Mouse (Mus musculus) gastrocnemius, adult 2 months (tissue): ENCODE measurements at regions not wholly inside any gene's neighbourhood (a gene's known extent, or its start where the extent isn't known, plus 50 kb on each side); places are given as distances from the start of the nearest gene placed in this dataset.
A peak's percentile ranks its signal among the peaks of the same experiment; 100 is the strongest.

Source experiments
- DNase-seq: peaks from one replicate; pipeline ENCODE4 v3.0.0; 2022
- H3K27ac ChIP-seq: fragments of 200-600 bp; 2 replicates; pipeline ENCODE4 v1.8.1; 2022; ENCODE audit warnings: mild to moderate bottlenecking
- H3K4me3 ChIP-seq: fragments of 200-600 bp; 2 replicates; pipeline ENCODE4 v1.8.1; 2022; ENCODE audit warnings: mild to moderate bottlenecking, moderate library complexity
- CTCF ChIP-seq: fragments of 200-600 bp; IDR thresholded peaks from 2 replicates; pipeline ENCODE4 v1.8.1; 2022; ENCODE audit warnings: antibody characterized with exemption, mild to moderate bottlenecking, moderate library complexity
- intact Hi-C: fragments of 180-260 bp; cut with DNase I; formaldehyde crosslinking; loops from one replicate; pipeline ENCODE4 v1.15.1; 2025

DNA sequence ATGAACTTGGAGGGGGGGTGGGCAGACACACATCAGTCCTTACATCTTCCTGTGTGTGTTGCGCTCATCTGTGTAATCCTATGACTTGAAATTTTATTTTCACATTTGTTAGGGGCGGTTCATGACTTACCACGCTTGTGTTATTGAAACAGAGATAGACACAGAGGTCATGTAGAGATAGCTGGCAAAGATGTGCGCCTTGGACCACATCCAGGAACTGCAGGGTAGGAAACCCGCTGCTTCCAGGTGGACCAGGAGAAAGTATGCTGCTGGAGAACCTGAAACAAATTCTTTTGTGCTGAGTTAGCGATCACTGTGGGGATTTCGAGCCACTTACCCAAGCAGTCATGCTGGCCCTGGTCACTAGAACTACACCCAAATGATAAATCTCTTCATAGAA, 89.1 kb downstream of the Kcnj2 start:
- DNase-seq, result no peak
- TF ChIP-seq CTCF, result no peak
- intact Hi-C loops, result no loop called here
- Histone ChIP-seq H3K27ac (no peak overlapping the region), H3K4me3 (no peak overlapping the region)

DNA sequence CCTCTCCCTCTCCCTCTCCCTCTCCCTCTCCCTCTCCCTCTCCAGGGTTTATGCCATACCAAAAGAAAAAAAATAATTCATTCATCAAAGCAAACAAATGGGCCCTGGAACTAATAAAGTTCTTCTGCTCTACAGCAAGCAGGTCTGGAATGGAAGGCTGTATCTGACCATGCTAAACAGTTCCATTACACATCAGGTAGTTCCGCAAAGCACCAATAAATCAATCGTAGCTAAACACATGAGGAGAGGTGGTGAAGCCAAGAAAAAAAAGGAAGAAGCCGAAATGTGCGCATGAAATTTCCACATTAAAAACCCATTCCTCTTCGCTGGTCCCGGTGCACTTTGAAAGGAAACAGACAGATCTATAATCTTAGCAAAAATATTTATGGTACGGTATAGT, 89.8 kb downstream of the Kcnj2 start:
- no peak for DNase-seq
- H3K27ac ChIP-seq, result no peak overlapping the region
- H3K4me3 ChIP-seq, result no peak overlapping the region
- TF ChIP-seq CTCF, result no peak
- intact Hi-C loops, result no loop called here

DNA sequence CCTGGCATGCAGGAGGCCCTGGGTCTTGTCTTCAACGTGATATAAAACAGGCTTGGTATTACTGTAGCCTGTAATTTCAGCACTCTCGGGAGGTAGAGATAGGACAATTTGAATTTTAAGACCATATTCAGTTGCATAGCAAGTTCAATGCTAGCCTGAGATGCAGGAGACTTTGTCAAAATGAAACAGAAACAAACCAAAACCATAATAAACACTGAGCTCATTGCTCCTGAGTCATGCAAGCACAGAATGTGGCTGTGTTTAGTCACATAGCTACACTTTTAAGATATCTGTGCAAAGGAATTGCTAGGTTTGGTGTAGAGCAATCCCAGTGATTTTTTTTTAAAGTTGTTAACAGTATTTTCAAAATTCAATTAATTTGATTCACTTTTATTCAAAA, 93.3 kb downstream of the Kcnj2 start:
- intact Hi-C loops, result no loop called here
- DNase-seq, result no peak

DNA sequence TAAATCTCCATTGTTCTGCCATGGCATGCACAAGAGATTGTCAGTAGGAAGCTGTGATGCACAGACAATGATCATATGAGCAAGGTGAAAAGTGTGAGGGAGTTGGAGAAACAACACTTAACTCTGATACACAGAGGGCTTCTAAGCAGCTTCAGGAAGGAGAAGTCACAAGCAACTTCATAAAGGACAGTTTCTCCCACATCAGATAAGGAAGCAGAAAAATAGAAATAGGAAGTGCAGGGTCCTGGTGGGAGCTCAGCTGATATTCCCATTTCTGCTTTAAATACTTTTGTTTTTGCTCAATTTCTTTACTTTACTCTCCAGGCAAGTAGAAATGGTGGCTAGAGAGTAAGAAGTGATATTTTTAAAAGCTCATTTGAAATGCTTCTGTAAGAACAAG, 98.9 kb downstream of the Kcnj2 start:
- H3K4me3 ChIP-seq, result no peak overlapping the region
- no peak for DNase-seq
- no peak overlapping the region for H3K27ac ChIP-seq
- TF ChIP-seq CTCF, result no peak
- intact Hi-C loops, result no loop called here

More for the DNA sequence above, 93.3 kb downstream of the Kcnj2 start:
- H3K4me3 ChIP-seq, result no peak overlapping the region
- no peak for TF ChIP-seq CTCF
- H3K27ac ChIP-seq, result no peak overlapping the region

DNA sequence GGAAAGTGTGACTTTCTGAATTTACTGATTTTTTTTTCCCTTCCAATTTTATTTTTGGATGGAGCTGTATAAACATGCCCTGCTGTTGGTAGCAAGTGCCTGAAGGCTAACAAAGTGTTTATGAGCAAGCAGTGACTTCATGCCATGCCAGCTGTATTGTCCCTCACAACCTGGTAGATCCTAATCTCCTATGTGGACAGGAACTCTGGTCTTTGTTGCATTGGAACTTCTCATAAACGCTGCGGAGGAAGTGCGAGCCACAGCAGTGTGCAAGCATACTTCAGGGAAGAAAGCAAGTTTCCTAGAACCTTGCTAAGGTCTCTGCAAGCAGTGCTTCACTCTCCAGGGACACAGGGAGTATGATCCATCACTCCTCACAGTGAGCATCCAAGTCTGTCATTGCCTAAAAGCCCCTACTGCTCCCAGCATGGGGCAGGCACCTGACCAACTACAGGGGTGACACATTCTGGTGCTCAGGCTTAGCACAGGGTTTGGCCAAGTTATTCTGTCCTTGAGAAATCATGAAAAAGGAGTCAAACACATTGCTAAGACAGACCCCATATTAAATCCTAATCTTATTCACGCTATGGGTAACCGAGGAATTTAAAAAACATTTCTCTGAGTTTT, 104.3 kb downstream of the Kcnj2 start:
- intact Hi-C loops, result no loop called here

DNA sequence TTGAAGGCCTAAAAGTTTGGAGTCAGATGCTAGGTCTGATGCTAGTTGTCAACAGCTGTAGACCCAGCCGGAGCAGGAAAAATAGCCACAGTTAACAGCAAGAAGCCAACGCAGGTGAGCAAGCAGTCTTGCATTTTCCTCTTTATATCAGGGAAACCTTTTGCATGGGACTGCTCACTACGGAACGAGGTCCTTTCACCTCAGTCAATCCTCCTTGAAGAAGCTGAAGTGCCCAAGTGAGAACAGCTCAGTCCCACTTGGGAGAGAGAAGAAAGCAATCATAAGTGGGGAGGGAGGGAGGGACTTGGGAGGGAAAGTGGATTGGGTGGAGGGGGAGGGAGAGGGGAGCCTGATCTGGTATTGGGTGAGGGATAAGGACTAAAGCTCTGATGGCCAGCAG, 107.6 kb downstream of the Kcnj2 start:
- Histone ChIP-seq H3K27ac (no peak overlapping the region), H3K4me3 (no peak overlapping the region)
- intact Hi-C loops, result no loop called here
- DNase-seq, result no peak
- no peak for TF ChIP-seq CTCF

More for the DNA sequence above, 104.3 kb downstream of the Kcnj2 start:
- Histone ChIP-seq H3K4me3 (no peak overlapping the region), H3K27ac (no peak overlapping the region)
- DNase-seq, result no peak
- no peak for TF ChIP-seq CTCF

DNA sequence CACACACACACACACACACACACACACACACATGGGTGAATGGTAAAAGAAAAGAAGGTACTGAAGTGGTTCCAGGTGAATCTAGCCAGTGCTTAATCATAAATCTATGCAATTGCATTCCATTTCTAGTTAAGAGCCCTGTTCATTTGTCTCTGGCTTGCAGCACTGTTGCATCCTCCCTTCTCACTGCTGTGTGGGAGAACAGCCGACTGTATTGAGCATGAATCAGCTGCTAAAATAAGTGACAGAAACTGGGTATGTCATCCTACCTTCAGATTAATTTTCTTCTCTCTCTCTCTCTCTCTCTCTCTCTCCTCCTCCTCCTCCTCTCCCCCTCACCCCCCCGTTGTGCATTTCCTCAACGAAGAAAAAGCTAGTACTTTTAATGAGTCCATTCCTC, 109.6 kb downstream of the Kcnj2 start:
- intact Hi-C loops, result no loop called here
- Histone ChIP-seq H3K27ac (no peak overlapping the region), H3K4me3 (no peak overlapping the region)
- no peak for DNase-seq
- TF ChIP-seq CTCF, result no peak

DNA sequence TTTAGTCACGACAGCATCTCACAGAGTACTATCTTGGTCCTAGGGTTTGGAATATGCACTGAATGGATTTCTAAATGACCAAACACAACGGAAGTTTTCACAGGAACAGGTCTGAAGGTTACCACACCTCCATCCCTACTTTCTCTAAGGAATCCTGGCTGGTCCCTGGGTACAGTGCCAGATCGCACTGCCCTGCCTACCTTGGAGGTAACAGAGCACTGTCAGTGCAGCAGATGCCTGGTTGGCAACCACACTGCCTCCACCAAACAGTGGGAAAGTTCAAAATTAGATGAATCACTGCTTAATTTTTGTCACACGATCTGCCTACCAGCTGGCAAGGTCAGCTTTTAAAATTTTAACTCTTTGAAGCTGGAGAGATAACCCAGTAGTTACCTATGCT, 111.6 kb downstream of the Kcnj2 start:
- no peak overlapping the region for H3K27ac ChIP-seq
- no peak for TF ChIP-seq CTCF
- H3K4me3 ChIP-seq, result no peak overlapping the region
- no peak for DNase-seq
- intact Hi-C loops, result no loop called here

DNA sequence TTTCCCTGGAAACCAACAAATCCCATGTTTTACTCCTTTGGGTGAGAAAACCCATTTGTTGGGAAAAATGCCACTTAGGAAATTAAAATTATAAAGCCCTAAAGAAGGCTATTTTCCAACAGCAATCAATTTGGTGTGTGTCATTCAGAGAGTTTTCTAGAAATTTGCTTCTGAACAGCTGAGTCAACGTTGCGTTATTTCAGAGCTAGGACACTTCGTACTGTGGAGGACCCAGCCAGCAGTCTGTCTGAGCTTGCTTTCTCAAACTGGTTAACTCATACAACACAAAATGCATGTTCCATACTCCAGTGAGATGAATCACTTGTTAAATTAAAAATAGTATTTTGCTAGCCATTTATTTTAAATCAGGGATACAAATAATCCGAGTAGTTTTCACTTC, 131.5 kb downstream of the Kcnj2 start:
- Histone ChIP-seq H3K4me3 (no peak overlapping the region), H3K27ac (no peak overlapping the region)
- no peak for DNase-seq
- intact Hi-C loops, result no loop called here
- TF ChIP-seq CTCF, result no peak

DNA sequence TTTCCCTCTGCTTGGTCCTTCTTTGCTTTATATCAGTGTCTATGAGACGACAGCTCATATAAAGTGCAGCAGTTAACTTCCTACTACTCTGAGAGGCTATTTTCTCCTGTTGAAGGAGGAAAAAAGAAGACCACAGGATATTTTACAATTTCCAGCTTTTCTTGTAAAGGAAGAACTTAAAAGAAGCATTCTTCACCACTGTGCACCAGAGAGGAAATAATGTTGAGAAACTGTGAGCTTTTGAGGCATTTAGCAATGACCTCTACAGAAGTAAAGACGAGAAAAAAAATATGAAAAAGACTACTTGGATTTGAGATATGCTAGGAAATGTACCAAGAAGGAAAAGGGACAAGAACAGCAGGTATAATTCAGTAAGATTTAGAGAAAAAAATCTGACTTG, 134.5 kb downstream of the Kcnj2 start:
- H3K4me3 ChIP-seq, result no peak overlapping the region
- DNase-seq, result no peak
- TF ChIP-seq CTCF, result no peak
- intact Hi-C loops, result no loop called here
- no peak overlapping the region for H3K27ac ChIP-seq

DNA sequence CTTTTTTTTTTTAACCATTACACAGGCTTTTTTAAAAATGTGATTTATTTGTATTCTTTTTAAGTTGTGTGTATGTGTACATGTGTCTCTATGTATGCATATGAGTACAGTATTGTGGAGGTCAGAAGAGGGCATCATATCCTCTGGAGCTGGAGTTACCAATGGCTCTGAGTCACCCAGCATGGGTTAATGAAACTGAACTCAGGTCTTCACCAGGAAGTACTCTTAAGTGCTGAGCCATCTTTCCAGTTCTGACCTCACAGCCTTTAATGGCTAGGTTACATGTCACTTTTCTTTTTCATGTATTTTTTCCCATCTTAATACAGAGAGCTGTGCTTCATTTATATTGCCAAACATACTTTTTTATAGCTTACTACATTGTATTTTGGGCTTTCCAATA, 136.8 kb downstream of the Kcnj2 start:
- intact Hi-C loops, result no loop called here
- DNase-seq, result no peak
- H3K27ac ChIP-seq, result no peak overlapping the region
- no peak for TF ChIP-seq CTCF
- H3K4me3 ChIP-seq, result no peak overlapping the region

DNA sequence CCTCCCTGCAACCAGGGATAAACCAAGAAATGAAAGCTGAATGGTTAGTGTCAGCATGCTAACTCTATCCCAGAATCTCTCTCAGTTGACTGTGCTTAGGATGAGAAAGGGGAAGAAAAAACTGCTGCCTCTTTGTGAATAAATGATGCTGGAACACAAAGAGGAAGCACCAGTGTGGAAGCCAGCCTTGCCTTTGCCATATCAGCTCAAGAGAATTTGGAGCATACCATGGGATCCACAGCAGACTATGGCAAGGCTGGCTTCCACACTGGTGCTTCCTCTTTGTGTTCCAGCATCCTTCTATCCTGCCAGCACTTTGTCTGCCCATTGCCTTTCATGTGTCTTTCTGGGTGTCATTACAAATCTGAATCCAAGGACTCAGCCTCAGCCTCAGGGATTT, 144.6 kb downstream of the Kcnj2 start:
- no peak for TF ChIP-seq CTCF
- no peak for DNase-seq
- H3K4me3 ChIP-seq, result no peak overlapping the region
- intact Hi-C loops, result no loop called here
- H3K27ac ChIP-seq, result no peak overlapping the region

DNA sequence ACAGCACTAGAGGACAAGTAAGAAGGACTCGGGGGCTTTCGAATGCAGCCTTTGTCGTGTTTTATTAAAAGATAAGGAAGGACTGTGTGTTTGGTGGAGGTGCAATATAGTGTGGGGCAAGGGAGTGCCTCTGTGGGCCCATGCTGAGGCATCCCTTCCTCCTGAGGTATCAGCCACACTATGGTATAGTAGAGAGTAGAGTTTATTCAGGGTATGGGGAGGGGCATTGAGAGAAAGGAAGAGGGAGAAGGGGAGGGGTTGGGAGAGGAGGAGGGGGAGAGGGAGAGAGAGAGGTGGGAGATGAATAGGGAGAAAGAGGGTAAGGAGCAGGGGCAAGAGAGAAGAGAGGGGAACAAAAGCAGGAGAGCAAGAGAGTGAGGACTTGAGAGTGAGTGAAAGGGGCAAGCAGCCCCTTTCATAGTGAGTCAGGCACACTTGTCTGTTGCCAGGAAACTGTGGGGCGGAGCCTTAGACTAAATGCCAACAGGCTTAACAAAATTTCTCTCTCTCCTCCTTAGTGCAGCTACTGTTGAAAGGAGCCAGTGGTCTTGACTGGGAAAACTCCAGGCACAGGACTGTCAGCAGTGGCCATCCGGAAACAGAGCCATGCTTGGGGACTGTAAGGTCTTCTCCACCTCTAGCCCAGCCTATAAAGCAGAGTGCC, 146.2 kb downstream of the Kcnj2 start:
- peak overlapping the region; percentile 51 for H3K27ac ChIP-seq
- intact Hi-C loops, result no loop called here
- TF ChIP-seq CTCF, result no peak

DNA sequence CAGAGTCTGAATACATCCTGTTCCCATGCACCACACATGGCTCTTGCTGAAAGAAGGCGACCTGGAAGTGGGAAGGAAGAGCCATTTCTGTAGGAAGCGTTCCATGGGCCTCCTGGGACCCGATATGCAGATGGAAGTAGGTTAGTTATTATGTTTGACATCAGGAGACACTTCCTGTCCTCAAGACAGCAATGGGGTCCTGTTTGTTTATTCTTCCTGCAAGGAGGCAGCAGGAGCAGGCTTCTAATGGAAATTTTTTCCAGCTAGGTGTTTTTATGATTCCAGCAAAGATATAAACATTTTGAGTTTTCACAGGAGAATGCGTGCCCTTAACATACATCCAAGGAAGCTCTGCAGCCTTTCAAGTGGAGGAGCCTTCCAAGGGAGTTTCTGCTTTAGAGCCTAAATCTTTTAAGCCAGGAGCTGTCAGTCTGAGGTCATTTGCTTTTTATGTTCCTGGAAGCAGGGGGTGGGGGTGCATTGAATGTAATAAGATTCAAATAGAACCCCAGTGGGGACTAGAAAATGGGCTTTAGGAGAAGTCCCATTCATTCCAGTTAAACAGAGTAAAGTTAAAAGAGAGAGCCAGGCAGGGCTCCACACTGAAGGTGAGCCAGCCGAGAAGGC, 146.9 kb downstream of the Kcnj2 start:
- no peak for TF ChIP-seq CTCF
- intact Hi-C loops, result no loop called here
- Histone ChIP-seq H3K27ac (peak overlapping the region; percentile 51), H3K4me3 (no peak overlapping the region)
- DNase-seq, result no peak

More for the DNA sequence above, 146.2 kb downstream of the Kcnj2 start:
- no peak overlapping the region for H3K4me3 ChIP-seq
- peak; percentile 13 for DNase-seq
